Mouse (Mus musculus) limb, embryonic 12.5 days (tissue): Measurements from ENCODE around the gene Dse. TPM values are rescaled to one million over a fixed set of nuclear protein-coding genes. Genes with fewer than 3 reads are reported as not detected.

ENCODE experiments used
- ATAC-seq: fragments of 200-750 bp; cut with Nextera tagmentation; 2 replicates; pipeline ENCODE4 v1.8.0; 2017; ENCODE audit warnings: low read depth, moderate TSS enrichment; ENCODE audit not compliant: insufficient number of reproducible peaks, insufficient read depth, low FRiP score, low TSS enrichment
- H3K27ac ChIP-seq: fragments of 300-500 bp; sonication (generic); 2 replicates; pipeline ENCODE4 v1.5.1; 2016; ENCODE audit warnings: mild to moderate bottlenecking, moderate library complexity
- H3K27me3 ChIP-seq: fragments of 300-500 bp; sonication (generic); 2 replicates; pipeline ENCODE4 v1.6.1; 2016; ENCODE audit warnings: mild to moderate bottlenecking, moderate library complexity
- H3K36me3 ChIP-seq: fragments of 300-500 bp; sonication (generic); 2 replicates; pipeline ENCODE4 v1.6.1; 2016; ENCODE audit warnings: mild to moderate bottlenecking, moderate library complexity
- H3K4me1 ChIP-seq: fragments of 300-500 bp; sonication (generic); replicated peaks from 2 replicates; pipeline ENCODE4 v1.6.1; 2016
- H3K4me2 ChIP-seq: fragments of 300-500 bp; sonication (generic); 2 replicates; pipeline ENCODE4 v1.6.1; 2016; ENCODE audit warnings: mild to moderate bottlenecking, moderate library complexity
- H3K4me3 ChIP-seq: fragments of 300-500 bp; sonication (generic); replicated peaks from 2 replicates; pipeline ENCODE4 v1.5.1; 2016; ENCODE audit warnings: mild to moderate bottlenecking
- H3K9ac ChIP-seq: fragments of 300-500 bp; sonication (generic); replicated peaks from 2 replicates; pipeline ENCODE4 v1.6.1; 2016; ENCODE audit warnings: mild to moderate bottlenecking, moderate library complexity
- H3K9me3 ChIP-seq: fragments of 300-500 bp; sonication (generic); 2 replicates; pipeline ENCODE4 v1.6.1; 2016; ENCODE audit warnings: mild to moderate bottlenecking, moderate library complexity
- WGBS: fragments of 180-500 bp; shearing (Covaris S2); methylation state at CpG from one replicate; pipeline ENCODE4 v1.1.7; 2016; 5-methylcytosine and 5-hydroxymethylcytosine counted together
- polyA plus RNA-seq: library from polyadenylated mRNA; unstranded; fragments of >200 nt; fragmentation: Nextera tagmentation; extraction: Ambion mirVana; gene quantifications from 2 replicates; pipeline ENCODE4 v1.2.1, GENCODE M21; 2016

Gene Dse
- polyA plus RNA-seq, 1 experiment from 2014 or later = 39.0 TPM

- H3K36me3 ChIP-seq = no peaks in the 10 kb centered on the region
- no peaks in the 10 kb centered on the region for H3K27me3 ChIP-seq
- no peak overlapping the region for H3K4me2 ChIP-seq
- WGBS = 82% methylated on average over 6 of the region's 6 CpGs
- H3K9ac ChIP-seq = no peak overlapping the region
- no peaks in the 10 kb centered on the region; the same call in 1 of the 2 replicates for H3K4me1 ChIP-seq
- H3K9me3 ChIP-seq = no peaks in the 10 kb centered on the region
- H3K27ac ChIP-seq = no peak overlapping the region
- no peak for ATAC-seq
- H3K4me3 ChIP-seq = no peak overlapping the region
Observed at GRCm38 (mm10) chr10:34128391-34128790, 79.1 kb downstream of the Dse start.

DNA sequence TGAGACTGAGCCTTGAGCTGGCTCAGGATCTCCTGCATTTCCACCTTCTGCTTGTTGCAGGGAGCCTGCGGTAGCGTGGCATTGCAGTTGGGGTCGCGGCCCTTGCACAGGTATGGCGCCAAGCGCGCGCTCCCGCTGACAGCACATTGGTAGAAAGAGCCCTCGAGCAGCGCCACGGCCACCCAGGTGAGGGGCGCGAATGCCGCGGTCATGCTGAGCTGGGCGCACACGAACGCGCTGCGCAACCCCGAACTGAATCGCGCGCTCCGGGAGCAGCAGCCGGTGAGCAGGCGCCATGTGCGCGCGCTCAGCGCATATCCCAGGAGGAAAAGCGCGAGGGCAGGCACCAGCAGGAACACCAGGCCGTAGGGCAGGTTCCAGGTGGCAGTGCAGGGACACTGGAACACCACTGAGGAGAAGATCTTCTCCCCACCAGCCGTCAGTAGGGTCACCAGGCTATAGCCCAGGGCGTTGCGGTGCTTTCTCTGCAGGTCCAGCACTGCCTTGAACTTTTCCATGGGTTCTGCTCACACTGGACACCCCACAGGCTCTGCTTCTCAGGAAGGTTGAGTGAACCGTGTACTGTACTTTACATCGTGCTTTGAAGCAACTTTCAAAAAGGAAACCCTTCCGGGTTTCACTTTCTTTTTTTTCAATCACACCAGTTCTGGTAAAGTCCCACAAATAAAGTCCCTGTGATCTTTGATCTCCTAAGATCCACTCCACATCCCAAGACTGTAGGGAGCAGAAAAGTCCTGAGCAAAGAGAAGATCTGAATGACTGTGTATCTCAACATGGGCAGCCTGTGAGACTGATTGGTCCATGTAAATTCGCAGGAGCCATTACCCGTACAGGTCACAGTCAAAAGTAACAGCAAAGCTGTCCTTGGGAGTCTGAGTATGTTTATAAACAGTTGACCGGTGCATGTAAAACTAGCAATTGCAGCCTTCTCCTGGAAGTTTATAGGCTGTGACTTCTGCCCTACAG is 79.8 kb downstream of the Dse start, which contains the start of gene Calhm6:
Gene Calhm6, minus strand, starts transcription at position 593 of the 987 bp plus-strand sequence.
- H3K27me3 ChIP-seq = no peaks in the 10 kb centered on the region
- no peaks in the 10 kb centered on the region for H3K36me3 ChIP-seq
- no peaks in the 10 kb centered on the region for H3K9me3 ChIP-seq
- peak within 1 kb of the TSS; percentile 60 for H3K9ac ChIP-seq
- no peak within 1 kb of the TSS for H3K27ac ChIP-seq
- WGBS = 15% methylated on average over 44 of the region's 44 CpGs
- peak within 1 kb of the TSS; percentile 76 for H3K4me2 ChIP-seq
- ATAC-seq = peak; percentile 74; the same call in 1 of the 2 replicates
- H3K4me3 ChIP-seq = peak within 1 kb of the TSS; percentile 53
- H3K4me1 ChIP-seq = no peaks in the 10 kb centered on the region; the same call in 1 of the 2 replicates

GRCm38 (mm10) chr10:34118421-34118820 is 89.1 kb downstream of the Dse start:
- no peaks in the 10 kb centered on the region for H3K36me3 ChIP-seq
- H3K4me1 ChIP-seq = no peaks in the 10 kb centered on the region
- 90% methylated on average over 2 of the region's 2 CpGs for WGBS
- H3K4me2 ChIP-seq = no peak overlapping the region
- no peak for ATAC-seq
- no peaks in the 10 kb centered on the region for H3K9me3 ChIP-seq
- H3K27me3 ChIP-seq = no peaks in the 10 kb centered on the region
- H3K4me3 ChIP-seq = no peak overlapping the region
- H3K27ac ChIP-seq = no peak overlapping the region
- H3K9ac ChIP-seq = no peak overlapping the region

DNA sequence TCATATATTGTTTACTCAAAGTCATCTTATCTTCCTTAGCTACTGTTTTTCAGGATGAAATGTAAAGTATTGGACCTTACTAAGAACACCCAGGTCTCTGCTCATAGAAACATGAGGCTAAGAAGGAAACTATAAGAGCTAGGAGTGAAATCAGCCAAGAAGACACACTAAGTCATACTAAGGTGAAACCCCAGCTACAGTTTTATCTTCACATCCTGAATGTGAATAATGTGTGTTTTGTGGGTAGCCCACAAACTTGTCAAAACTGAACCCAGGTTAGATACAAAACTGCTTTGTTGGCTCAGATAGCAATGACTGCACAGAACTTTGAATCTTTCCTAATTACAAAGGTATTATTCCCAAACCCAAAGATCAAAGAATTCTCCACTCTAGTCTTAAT is 89.7 kb downstream of the Dse start:
- no peaks in the 10 kb centered on the region for H3K9me3 ChIP-seq
- no peak for ATAC-seq
- H3K4me2 ChIP-seq = no peak overlapping the region
- H3K4me1 ChIP-seq = no peaks in the 10 kb centered on the region
- no peak overlapping the region for H3K4me3 ChIP-seq
- no peaks in the 10 kb centered on the region for H3K36me3 ChIP-seq
- no peak overlapping the region for H3K27ac ChIP-seq
- no peaks in the 10 kb centered on the region for H3K27me3 ChIP-seq
- H3K9ac ChIP-seq = no peak overlapping the region

- no peaks in the 10 kb centered on the region for H3K36me3 ChIP-seq
- H3K9ac ChIP-seq = no peak overlapping the region
- ATAC-seq = no peak
- H3K4me1 ChIP-seq = peaks cover 2% of the 10 kb centered on the region; the same call in 1 of the 2 replicates
- H3K27me3 ChIP-seq = no peaks in the 10 kb centered on the region
- WGBS = 41% methylated on average over 3 of the region's 3 CpGs
- H3K4me3 ChIP-seq = no peak overlapping the region
- H3K9me3 ChIP-seq = no peaks in the 10 kb centered on the region
- H3K27ac ChIP-seq = no peak overlapping the region
- no peak overlapping the region for H3K4me2 ChIP-seq
Observed at GRCm38 (mm10) chr10:34117131-34117530, 90.4 kb downstream of the Dse start.

DNA sequence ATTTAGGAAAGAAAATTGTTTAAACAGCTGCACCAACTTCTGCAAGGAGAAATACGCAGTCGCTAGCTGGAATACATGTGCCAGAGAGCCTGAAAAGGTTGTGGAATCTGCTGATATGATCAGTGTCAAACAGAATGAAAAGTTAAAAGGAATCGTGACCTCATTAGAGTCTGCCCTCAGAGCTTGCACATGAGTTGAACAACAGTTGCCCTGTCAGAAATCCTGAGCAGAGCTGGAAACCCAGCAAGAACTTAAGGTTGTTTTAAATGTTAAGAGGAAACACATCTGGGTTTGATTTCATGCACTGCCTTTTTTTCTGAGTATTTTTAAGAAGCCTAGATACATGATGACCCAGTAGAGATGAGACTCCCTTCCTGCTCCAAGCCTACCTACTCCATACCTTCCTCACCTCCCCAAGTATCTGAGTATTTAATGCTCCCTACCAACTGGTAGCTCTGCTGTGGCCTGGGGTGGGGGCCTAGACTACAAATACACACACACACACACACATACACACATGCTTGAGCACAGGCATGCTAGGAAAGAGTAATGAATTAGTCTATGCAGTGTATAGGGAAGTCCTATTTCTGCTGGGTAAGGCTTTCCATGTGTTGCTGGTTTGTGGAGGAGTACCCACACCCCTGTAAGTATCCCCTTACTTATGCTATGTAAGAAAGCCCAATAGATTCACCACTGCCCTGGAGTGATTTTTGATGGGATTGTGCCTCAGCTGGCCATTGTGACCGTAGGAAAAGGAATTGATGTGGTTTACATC is 95.4 kb downstream of the Dse start:
- Histone ChIP-seq H3K27ac (peak overlapping the region; percentile 46; the same call in 1 of the 2 replicates), H3K4me3 (no peak overlapping the region), H3K9ac (no peak overlapping the region), H3K27me3 (no peaks in the 10 kb centered on the region), H3K4me1 (peaks cover 6% of the 10 kb centered on the region; the same call in 1 of the 2 replicates), H3K9me3 (no peaks in the 10 kb centered on the region), H3K36me3 (no peaks in the 10 kb centered on the region), H3K4me2 (no peak overlapping the region)
- 59% methylated on average over 4 of the region's 4 CpGs for WGBS
- ATAC-seq = no peak

- no peak overlapping the region for H3K4me2 ChIP-seq
- H3K36me3 ChIP-seq = no peaks in the 10 kb centered on the region
- no peaks in the 10 kb centered on the region for H3K9me3 ChIP-seq
- H3K9ac ChIP-seq = no peak overlapping the region
- ATAC-seq = no peak
- no peaks in the 10 kb centered on the region for H3K27me3 ChIP-seq
- WGBS = 87% methylated on average over 13 of the region's 13 CpGs
- H3K4me3 ChIP-seq = no peak overlapping the region
- H3K27ac ChIP-seq = no peak overlapping the region
- peaks cover 6% of the 10 kb centered on the region; the same call in 1 of the 2 replicates for H3K4me1 ChIP-seq
Observed at GRCm38 (mm10) chr10:34110863-34111465, 96.6 kb downstream of the Dse start.

Other genes with a start within 250 kb of the Dse start
- 153 and 157 TPM in 2 replicates for gene Rwdd1, start 188.1 kb downstream of the Dse start, polyA plus RNA-seq
- gene Trappc3l, start 170.1 kb downstream of the Dse start, polyA plus RNA-seq = not detected in 2 replicates
- gene Calhm4, start 163.4 kb downstream of the Dse start, polyA plus RNA-seq = not detected in 2 replicates
- 0.06 and 0.15 TPM in 2 replicates for gene Calhm5, start 111.2 kb downstream of the Dse start, polyA plus RNA-seq
- 1.2 and 1.3 TPM in 2 replicates for gene Calhm6, start 79.7 kb downstream of the Dse start, polyA plus RNA-seq
- gene Tspyl1, start 74.5 kb upstream of the Dse start, polyA plus RNA-seq = 84.8 and 91.3 TPM in 2 replicates
- 24.5 and 25.7 TPM in 2 replicates for gene Tspyl4, start 89.7 kb upstream of the Dse start, polyA plus RNA-seq
- gene Col10a1, start 182.3 kb upstream of the Dse start, polyA plus RNA-seq = 0.42 and 0.56 TPM in 2 replicates
- gene Nt5dc1, start 210.8 kb upstream of the Dse start, polyA plus RNA-seq = 8.9 TPM in 2 replicates